Mouse (Mus musculus) thymus, postnatal 14 days (tissue): ENCODE measurements around the gene Dusp13.

ENCODE experiments used
- DNase-seq: peaks from one replicate; pipeline ENCODE4 v3.0.0; 2021

Dusp13 gene

DNA sequence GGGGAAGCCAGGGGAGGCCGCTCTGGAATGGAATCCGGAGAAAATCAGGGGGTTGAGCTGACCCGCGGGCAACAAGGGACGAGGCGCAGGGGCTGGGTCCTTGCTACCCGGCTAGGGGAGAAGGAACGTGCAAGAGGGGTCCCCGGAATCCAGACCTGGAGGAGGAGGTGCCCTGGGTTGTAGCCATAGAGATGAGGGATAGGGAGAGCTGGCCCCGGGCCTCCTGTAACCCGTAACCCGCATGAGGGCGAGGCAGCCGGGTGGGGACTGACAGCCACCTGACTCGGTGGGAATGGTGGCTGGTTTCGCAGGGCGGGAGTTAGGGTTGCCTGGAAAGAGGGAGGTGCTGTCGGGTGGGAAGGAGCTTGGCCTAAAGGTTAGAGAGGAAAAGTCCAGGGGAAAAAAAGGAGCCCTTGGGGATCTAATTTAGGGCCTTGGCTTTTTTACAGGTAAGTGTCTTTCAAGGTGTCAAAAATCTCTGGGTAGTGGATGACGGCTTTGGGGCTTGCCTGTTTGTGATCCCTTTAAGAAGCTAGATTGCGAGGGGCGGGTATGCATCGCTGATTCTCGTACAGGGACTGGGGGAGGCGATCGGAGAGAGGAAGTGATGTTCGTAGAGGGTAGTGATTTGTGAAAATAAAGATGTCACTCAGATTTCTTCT, at the start of gene Dusp13:
Dusp13 (minus strand) TSS at position 301 of the 662 bp plus-strand sequence.
- peak; percentile 62 for DNase-seq

DNA sequence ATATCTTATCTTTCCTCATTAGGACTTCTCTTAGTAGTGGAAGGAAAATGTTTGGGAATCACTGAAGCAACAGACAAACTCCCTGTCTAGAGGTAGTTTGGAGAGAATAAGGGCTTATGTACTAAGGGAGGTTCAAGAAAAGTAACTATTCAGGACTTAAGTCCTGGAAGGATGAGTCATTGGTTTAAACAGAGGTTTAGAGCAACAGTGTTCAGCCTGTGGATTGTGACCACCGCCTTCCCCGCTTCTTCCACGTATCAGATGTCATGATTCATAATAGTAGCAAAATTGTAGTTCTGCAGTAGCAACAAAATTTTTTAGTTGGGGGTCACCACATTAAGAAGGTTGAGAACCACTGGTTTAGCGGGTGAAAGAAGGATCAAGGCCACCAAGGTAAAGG, 49.7 kb upstream of the Dusp13 start:
- DNase-seq: no peak

DNA sequence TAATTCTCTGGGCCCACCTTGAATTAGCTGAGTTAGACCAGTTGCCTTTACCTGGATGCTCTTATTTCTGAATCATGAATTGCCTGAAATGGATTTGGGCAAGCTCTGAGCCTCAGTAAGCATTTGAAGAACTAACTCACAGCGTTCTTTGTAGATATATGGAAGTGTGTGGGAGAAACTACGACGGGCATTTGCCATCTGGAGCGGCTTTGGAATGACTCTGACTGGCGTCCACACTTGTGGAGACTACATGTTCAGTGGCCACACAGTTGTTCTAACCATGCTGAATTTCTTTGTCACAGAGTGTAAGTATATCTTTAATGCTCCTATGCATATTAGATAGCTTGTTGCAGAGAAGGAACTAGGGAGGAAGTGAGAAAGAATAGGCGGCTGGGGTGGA, 41.3 kb upstream of the Dusp13 start:
- DNase-seq: no peak

DNA sequence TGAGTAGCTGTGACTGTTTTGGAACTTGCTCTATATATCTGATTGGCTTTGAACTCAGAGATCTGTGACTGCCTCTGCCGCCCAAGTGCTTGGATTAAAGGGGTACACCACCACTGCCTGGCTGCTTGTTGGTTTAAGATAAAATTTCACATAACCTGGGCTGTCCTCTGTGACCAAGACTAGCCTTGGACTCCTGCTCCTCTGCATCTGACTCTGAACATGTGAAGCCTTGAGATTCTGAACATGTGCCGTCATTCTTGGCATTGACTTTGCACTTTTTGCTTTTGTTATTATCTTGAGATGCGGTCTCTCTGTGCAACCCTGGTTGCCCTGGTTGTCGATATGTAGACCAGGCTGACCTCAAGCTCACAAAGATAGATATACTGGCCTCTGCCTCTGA, 40.7 kb upstream of the Dusp13 start:
- DNase-seq: no peak

DNA sequence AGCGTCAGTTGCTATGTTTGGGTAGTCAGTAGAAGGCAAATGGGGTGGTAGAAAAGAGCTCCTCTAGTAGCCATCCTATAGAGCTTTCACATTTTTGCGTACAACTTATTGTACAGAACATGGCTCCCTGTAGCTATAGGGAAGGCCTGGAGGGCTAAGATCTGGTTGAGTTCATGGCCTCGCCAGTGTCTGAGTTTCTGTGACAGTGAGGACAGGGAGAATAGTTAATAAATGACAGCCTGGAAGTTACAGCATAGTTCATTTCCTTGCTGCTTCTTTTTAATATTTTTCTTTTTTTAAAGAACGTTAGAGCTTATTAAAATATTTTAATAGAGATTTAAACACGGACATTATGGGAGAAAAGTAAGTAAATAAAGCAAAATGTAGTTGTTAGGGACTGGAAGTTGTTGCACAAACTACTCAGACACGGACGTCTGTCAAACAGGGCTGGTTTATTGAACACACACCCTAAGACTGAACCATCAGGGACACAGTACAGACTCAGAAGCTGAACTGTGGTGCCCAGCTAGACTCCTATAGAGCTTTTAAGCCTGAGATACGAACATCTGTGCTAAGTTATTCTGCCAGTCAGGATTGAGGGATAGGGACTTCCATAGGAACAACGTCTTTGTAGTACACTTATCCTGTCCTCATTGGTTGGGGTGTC, 39.7 kb upstream of the Dusp13 start:
- DNase-seq: no peak

DNA sequence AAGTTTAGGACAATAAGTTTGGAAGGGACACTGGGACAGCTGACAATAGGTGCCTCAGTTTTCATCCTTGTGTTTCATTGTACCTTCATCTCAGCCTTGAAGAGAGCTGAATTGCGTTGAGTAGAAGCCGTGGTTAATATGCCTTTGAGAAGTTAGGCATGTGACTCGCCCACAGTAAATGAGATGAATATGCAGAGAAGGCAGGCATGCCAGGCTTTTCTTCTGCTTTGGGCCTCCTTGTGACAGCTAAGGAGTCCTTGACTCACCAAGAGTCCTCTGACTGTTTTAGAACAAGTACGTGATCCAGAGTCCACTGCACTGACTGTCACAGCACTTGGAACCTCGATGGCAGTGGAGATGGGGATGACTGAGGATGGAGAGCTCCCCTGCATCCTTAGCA, 37.1 kb upstream of the Dusp13 start:
- DNase-seq: no peak

DNA sequence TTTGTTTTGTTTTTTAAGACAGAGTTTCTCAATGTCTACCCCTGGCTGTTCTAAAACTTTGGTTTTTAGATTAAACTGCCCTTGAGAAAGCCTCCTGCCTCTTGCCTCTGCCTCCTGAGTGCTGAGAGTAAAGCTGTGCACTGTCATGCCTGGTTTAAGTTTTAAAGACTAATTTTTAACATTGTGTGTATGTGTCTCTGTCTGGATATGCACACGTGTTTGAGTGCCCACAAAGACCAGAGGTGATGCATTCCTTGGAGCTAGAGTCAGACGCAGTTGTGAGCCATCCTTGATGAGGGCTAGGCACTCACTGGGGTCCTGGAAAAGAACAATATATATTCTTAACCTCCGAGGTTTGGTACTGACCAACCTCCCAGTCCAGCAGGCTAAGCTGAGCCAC, 36.4 kb upstream of the Dusp13 start:
- no peak for DNase-seq

DNA sequence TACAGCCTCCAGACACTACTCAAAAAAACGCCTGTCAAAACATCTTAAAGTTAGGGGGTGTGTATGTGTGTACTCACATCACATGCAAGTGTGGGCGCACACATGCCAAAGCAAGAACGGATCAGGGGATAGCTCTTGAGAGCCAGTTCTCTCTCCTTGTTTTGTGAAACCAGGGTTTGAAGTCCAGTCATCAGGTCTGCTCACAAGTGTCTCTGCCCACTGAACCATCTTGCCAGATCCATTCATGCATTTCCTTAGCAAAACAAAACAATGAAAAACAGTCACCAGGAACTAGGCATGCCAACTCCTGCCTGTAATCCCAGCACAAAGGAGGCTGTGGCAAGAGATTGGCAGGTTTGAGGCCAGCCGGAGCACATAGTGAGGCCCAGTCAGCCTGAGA, 35.5 kb upstream of the Dusp13 start:
- DNase-seq: no peak

DNA sequence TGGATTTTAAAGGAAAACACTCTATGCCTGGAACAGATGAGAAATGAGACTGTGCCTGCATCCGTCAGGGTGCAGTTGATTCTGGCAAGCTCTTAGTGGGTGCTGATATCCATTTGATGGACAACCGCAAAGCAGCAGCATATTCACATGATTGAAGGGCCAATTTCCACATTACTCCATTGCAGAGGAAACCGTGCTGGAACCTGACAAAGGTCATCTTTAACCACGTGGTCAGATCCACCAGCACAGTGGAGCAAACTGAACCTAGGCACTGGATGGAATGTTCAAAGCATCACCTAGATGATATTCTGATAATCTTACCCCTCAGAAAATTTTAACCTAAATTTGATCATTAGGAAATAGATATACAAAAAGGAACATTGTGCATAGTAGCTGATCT, 25.2 kb upstream of the Dusp13 start:
- DNase-seq: no peak

DNA sequence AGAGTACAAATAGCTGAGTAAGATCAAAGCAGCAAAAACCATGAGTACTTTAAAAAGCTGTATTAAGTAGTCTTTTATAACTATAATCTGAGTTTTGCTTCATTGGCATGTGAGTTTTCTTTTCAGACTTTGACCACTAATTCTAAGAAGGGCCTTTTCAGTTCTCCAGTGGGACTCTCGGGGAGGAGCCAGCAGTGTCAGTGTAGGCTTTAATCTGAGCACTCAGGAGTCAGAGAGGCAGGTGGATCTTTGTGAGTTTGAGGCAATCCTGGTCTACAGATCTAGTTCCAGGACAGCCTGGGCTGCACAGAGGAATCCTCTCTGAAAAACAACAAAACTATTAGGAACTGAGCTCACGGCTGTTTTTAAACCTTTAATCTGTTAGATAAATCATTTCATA, 23.0 kb upstream of the Dusp13 start:
- DNase-seq: no peak

DNA sequence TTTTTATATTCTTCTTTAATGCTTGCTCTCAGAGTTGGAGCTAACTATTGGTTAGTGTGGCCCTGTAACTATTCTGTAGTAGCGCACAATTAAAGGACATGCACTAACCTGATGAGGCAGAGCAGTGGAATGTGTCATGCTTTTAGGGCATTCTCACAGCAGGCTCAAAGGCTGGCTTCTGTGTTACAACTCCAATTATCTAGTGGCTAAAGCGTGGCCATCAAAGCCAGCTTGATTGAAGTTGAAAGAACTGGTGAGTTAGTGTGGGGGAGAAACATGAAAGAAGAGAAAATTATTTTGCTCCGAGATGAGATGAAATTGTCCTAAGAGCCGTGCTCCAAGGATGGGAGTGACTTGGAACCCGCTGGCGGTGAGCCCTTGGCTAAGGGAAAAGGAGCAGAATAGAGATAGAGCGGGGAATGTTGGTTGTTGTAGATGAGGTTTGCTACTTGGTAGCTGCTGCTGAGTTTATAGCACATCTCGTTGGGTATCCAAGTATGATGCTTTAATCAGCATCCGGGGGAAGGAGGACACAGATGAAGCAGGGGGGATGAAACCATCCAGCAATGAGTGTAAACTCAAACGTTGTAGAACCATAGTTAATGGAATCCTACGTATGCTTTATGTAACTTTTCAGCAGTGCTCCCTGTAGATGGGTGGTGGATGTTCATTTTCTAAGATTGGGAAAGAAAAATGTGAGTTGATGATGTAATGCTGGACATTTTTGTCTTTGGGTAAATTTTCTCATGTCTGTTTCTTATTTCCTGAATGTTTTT, 21.7 kb upstream of the Dusp13 start:
- no peak for DNase-seq

DNA sequence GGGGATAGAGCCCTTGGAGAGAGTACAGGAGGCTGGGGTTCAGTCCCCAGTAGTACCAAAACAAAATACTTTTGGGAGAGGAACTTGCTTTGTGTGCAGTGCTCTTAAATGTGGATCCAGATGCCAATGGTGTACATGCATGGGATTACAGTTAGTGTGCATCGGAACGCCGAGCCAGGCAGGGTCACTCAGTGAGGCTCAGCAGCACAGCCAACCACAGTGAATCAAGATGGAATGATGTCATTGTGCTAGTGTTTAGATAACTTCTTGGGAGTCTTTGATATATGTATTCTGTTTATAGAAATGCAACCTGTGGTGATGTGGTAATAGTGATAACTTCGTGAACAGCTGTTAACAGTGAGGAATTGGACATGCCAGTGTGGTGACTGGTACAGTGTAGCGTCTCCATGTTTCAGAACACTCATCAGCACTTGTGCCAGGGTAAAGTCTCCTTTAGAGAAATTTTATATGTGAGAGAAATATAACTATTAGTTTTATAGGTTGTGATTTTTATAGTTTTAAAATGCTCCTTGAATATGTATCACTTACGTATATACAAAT, 15.5 kb upstream of the Dusp13 start:
- DNase-seq: no peak

DNA sequence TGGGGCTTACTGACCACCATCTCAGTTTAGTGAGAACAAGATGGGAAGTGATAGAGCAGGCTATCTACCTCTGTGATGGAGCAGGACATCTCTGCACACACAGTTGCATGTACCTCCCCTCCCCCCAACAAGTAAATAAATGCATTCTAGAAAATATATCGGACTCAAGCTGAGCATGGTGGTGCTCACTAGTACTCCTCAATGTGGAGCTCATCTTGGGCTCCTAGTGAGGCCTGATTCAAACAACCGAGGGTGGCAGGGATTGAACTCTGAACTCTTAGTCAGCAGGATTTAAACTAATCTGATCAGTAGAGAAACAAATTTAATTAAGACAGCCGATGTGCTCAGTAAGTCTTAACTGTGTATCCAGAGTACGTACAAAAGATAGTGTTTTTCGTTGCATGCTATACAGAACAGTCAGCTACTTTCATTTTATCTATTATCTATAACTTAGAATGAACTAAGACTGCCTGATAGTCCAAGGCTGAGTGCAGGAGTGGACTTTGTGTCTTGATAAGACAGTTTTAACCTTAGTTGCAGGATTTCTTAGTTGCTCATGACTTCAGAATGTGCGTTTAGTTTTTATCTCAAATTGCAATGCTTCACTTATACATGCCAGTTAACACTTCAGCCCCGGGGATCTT, 14.9 kb upstream of the Dusp13 start:
- DNase-seq: no peak

DNA sequence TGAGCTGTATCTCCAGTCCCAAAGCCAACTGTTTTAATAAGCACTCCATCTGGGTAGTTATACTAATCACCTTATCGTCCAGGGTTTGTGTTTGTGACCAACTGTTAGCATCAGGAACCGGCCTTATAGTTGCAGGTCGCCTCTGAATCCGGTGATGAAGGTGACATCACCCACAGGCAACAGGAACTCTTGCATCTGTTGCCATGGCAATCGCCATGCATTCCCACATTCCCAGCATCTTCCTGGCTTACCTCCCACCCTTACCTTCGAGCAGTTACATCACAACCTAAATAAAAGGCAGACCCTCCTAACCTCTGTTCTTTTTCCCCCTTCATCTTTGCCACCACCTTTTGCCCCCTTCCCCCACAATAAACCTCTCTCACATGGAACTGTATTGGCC, 13.7 kb upstream of the Dusp13 start:
- no peak for DNase-seq

DNA sequence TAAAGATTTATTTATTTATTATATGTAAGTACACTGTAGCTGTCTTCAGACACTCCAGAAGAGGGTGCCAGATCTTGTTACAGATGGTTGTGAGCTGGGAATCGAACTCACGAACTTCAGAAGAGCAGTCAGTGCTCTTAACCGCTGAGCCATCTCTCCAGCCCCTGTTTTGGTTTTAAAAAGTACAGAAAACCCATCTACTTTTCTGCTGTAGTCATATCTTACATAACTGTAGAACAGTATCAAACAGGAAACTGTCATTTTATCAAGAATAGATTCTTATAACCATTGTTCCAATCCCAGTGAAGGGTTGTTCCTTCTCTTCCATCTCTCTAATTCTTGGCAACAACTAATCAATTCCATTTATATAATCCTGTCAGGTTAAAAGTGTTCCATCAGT, 12.8 kb upstream of the Dusp13 start:
- DNase-seq: no peak

DNA sequence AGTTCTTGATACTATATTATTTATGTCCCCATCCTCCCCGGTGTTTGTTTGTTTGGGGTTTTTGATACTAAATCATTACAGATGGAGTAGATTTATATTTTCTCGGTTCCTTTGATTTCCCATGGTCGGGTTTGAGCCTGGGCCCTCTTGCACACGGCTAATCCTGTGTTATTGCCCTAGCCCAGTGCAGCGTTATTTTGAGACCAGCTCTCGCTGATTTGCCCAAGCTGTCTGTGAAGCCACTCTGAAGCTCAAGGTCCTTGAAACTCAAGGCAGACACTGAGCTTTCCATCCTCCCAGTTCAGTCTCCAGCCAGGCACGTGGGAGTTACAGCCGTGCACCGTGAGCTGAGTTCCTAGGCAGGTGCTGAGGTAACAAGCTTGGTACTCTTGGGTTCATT, 10.6 kb upstream of the Dusp13 start:
- no peak for DNase-seq

DNA sequence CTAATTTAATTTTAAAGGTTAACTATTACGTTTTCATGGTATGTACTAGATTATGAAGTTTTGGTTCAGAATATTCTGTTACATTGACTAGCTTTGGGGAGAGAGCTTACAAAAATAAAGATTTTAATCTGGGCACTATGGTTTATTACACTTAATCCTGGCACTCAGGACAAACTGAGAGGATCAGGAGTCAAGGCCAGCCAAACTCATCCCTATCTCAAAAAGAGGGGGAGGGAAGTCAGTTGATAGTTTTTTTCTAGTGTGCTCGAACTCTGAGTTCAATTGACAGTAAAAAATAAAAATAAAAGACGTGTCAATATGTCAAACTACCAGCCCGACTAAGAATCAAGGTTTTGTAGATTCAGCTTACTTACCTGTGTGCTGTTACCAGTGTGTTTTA, 2.4 kb upstream of the Dusp13 start:
- no peak for DNase-seq

DNA sequence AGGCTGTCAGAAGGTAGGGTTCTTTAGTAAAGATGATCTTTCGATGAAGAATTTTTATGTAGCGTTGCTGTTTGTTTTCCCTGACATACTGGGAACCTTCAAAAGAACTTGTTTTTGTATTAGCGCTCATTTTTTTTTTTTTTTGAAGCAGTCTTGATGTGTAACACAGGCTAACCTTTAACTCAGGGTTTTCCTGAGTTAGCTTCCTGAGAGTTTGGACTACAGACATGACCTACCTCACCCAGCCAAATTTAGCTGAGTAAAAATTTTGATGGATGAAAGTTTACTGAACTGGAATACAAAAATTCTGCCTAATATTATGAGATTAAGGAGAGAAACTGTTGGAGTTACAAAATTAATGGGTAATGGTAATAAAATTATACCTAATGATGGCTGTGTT, 1.4 kb upstream of the Dusp13 start:
- no peak for DNase-seq

DNA sequence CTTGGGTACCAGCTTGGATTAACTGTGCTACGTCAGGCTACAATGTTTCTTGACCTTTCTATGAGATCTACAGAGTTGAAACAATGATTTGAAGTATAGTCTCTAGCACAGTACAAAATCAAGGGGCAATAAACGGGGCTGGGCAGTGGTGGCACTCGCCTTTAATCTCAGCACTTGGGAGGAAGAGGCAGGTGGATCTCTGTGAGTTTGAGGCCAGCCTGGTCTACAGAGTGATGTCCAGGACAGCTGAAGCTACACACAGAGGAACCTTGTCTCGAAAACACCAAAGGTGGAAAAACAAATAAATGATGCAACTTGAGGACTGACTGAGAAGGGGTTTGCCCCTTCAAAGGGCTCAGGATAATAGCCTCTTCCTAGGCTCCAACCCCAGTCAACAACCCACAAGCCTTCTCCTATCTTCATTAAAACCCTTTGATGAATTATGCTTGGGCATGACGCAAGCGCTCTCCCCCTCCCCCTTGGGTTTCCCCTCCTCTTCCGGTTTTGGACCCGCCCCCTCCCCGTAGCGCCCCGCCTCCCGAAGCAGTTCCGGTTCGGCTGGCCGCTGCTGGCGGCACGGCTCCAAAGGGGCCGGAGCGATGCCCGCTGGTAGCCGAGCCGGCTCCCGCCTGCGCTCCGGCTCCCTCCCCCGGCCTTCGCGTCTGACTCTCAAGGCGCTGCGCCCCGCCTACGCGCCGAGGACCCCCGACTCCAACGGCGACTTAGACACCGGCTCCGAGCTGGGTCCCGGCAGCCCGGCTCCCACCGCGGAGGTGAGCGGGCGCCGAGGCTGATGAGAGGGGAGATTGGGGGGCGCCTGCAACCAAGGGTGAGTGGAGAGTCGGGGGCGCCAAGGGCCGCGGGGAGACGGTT, 737 bp downstream of the Dusp13 start, which contains the start of gene Samd8:
Samd8 (plus strand) TSS at position 524 of the 873 bp plus-strand sequence.
- DNase-seq: peak; percentile 83

DNA sequence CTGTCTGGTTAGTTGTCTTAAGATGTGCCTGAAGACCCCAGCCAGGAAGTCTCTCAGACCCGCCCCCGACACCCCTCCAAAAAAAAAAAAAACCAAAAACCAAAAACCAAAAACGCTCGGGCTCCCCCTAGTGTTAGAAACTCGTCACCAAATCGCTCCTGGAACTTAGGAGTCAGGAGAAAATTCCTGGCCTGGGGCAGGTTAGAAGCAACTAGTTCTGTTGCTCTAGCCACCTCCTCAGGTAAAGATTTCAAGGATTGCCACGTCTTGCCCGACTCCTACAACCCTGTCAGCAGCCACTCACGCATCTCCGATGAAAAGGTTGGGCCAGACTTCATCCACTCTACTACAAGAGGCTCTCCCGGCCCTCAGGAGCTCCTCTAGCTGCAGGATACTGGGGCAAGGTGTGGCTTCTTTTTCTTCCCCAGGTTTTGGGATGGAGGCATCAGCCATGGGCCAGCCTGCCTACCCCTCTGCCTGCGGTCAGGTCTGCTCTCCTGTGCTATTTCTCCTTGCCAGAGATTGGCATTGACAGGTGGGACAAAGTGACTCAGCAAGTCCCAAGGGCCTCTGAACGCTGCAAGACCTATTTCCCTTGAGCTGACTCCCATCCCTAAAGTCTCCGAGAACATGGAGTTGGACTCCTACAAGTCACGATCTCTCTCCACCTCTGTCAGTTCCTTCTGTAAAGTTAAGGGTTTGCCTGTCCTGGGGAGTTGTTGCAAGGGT, 2.7 kb downstream of the Dusp13 start:
- peak; percentile 45 for DNase-seq

DNA sequence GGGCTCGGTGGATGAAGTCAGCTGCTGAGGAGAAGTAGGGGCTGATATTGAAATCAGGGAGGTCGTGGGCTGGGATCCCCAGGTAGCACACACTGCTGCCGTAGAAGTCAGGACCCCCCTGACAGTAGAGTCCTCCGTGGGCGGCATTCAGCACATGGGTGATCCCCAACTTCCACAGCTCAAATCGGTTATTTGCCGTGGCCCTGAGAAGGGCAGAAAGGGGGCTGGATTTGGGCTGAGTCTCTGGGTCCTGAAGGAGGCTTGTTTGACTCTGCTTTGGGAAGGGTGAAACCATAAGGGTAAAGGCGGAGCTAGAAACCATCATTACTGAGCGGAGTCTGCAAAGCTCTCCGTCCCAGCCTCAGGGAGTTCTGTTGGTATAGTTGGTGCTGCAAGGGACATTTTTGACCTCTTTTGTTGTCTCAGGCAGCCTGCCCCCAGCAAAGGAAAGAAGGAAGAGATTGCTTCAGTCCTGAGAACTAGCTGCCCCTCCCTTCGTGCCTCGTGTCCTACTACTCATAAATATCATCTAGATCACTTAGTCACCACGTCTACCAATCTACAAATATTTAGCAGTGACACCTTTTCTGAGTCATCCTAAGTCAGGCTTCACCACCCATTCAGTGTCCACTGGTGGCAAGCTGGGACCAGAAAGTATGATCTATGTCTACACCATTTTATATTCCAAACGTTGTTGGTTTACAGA, 3.4 kb downstream of the Dusp13 start:
- DNase-seq: no peak
